Mouse (Mus musculus) inflammation-experienced regulatory T-cells, adult 6 months (primary cell): ENCODE measurements around the gene Tmem239. TPM values are rescaled to one million over a fixed set of nuclear protein-coding genes. Genes with fewer than 3 reads are reported as not detected.
"Not testable (repeated sequence)": the region's sequence is repeated elsewhere in the genome, so short reads cannot be mapped to it uniquely, and the experiment has no call there.

Source experiments
- ATAC-seq: one replicate; pipeline ENCODE4 v1.8.0; 2017
- polyA plus RNA-seq, 3 experiments: library from polyadenylated mRNA; unstranded; fragments of 100-300 nt; shearing (Covaris generic); gene quantifications; one replicate each; pipeline ENCODE4 v1.2.1; 2017

The Tmem239 gene
- not detected for polyA plus RNA-seq

DNA sequence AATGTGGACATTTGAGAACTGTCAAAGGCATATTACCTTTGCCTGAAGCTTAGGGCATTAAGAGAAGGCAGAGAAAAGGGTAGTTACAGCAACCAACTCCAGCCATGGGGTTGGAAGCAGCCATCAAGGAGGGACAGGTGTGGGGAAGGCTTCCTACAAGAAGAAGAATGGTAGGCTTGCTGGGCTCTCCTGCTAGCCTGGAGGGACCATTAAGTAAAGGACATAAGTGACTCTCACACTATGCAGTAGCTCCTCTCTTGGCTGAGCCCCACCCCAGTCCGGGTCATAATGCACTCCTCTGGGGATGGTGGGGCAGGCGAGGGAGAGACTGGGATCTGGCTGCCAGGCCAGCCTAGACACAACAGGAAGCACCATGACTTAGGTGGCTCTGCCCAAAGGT is at the start of gene Tmem239:
TSS of gene Tmem239 (plus strand) at position 301 of the 400 bp plus-strand sequence.
- no peak for ATAC-seq

DNA sequence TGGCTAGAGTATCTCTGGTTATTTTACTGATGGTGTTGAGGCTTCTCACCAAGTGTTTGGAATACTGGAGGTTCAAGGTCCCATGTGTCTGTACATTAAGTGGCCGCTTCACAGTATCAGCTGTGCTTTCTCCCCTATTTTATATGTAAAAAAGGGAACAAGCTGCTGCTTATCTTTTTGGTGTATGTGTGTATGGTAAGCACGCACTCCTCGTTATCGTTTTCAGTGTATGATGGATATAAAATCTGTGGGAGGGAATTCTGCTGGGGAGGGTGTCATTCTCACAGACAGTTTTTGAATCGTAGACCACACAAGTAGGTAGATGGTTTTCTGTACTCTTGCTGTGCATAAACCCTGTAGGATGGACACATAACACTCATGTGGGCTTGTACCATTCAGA is 48.7 kb upstream of the Tmem239 start:
- no peak for ATAC-seq

GRCm38 (mm10) chr2:130358852-130359251 is 47.4 kb upstream of the Tmem239 start:
- ATAC-seq: no peak

DNA sequence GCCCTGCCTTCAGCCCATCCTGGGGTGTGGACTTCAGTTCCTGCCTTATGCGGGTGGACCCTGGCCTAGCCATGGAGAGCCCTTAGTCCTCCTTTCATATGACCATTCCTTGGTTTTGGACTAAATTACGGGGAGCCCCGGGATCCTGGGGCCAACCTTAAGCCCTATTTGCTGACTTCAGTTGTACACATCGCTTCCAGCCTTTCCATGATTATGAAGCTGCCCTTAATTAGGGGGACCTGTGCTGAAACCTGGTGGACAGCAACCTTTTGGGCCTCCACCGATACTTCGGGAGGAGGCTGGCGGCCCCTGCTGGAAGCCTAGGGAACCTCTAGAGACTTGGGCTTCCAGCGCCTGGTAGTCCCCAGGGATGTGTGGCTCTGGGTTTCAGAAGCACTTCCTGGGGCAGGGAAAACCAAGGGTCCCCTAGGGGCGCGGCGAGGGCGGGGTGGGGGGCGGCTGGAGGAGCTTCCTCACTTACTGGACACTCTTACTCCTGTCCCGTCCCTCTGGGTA is 43.7 kb upstream of the Tmem239 start:
- no peak for ATAC-seq

GRCm38 (mm10) chr2:130365211-130366094 is 40.8 kb upstream of the Tmem239 start:
- ATAC-seq: no peak

- no peak for ATAC-seq
These were observed 38.9 kb upstream of the Tmem239 start for GRCm38 (mm10) chr2:130367386-130367785.

DNA sequence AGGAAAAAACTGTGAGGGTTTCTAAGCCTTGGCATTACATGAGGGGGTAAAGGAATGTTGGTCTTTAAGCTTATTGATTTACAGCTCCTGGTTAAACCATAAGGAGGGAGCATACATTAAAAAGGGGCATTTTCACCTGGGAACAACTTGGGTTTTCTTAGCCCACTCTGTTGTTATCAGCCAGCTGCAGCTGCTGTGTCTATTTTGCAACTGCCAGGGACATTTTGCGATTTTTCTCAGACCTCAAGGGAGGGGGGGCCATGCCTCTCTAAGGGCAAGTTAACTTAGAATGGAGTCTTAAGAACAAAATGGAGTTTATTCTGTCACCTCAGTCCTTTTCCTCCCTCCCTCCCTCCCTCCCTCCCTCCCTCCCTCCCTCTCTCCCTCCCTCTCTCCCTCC is 33.3 kb upstream of the Tmem239 start:
- not testable (repeated sequence) for ATAC-seq

DNA sequence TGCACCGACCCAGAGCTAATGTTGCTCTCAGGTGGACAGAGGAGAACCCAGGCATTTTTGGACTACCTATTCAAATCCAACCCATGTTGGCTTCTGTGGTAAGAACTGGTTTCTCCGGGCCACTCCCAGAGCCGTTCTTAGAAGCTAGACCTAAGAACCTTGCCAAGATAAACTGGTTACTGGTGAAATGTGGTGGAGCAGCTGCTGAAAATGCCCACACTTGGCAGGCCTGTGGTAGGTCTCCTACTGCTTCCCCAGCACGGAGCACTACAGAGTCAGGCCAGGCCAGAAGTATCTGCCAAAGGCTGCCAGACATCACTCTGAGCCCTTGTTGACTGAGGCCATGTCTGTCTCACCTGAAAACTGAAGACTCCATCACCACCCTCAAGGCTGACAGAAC is 31.3 kb upstream of the Tmem239 start:
- no peak for ATAC-seq

- no peak for ATAC-seq
These were observed 23.1 kb upstream of the Tmem239 start for GRCm38 (mm10) chr2:130383205-130383604.

DNA sequence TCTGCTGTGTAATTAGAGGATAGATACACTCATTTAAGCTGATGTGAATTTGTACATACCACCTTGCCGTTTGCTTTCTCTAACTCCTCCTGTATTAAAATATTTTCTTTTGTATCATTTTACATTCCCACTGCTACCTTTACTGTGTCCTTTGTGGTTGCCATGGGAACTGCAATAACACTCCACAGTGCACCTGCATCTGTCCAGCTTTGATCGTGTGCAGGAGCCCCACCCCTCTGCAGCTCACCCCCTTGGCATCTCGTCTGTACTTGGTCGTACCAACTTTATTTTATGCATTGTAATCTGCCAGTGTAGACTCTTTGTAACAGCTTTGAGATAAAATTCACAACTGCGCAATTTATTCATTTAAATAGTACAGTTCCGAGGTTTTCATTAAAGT is 22.4 kb upstream of the Tmem239 start:
- no peak for ATAC-seq

DNA sequence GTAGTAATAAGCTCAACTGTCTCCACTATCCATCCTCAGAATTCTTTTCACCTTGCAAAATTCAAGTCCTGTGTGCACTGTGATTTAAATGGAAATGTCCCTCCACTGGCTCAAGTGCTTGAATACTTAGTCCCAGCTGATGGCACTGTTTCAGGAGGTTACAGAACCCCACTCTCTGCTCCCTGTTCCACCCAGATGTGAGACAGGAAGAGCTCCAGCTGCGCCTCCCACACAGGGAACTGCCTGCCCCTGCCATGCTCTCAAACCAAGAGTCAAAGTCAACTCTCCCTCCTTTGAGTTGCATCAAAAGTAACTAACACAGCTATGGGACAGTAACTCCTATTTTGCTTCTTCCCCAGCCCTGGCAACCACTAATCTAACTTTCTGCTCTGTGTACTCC is 20.1 kb upstream of the Tmem239 start:
- no peak for ATAC-seq

GRCm38 (mm10) chr2:130388796-130389195 is 17.5 kb upstream of the Tmem239 start:
- ATAC-seq: no peak

DNA sequence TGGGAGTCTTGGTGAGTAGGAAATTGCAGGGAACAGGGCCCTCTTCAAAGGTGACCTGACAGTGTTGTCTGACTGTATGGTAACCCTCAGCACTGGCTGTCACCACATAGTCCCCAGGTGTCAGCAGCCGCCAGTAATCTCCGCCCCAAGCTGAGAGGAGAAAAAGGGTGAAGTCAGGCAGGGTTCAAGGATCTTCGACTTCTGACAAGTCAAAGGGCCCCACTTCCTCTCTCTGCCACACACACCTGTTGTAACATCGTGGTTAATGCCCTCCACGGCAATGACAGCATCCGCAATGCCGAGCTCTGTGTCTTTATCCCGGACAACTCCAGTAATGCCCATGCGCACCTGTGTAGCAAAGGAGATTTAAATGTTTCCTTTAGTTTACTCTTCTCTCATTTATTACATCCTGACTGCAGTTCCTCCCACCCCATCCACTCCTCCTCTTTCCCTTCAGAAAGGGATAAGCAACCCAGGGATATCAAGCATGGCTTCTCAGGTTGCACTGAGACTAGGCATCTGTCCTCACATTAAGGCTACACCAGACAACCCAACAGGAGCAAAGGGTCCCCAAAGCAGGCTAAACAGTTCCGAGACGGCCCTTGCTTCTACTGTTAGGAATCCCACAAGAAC is 15.2 kb upstream of the Tmem239 start:
- ATAC-seq: no peak

GRCm38 (mm10) chr2:130392836-130393235 is 13.4 kb upstream of the Tmem239 start:
- no peak for ATAC-seq

DNA sequence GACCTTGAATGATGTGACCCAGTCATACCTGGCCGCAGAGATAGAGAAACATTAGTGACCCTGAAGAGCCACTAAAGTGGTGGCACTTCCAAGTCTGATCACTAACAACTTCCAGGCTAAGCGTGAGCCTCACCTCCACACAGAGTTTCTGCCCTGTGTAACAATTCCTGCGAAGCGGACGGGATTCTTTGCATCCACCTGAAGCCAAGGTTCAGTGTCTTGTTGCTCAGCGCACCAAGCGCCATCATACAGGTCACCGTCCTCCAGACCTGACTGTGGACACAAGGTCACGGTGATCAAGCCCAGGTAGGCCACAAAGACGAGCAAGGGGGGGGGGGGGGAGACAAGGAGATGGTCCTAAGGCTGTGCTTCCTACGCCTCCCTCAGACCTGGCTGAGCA is 10.6 kb upstream of the Tmem239 start:
- no peak for ATAC-seq

GRCm38 (mm10) chr2:130397186-130397985 is 8.9 kb upstream of the Tmem239 start, which contains the start of gene Cpxm1:
Cpxm1 (minus strand) TSS chr2:130397574.
- ATAC-seq: no peak

DNA sequence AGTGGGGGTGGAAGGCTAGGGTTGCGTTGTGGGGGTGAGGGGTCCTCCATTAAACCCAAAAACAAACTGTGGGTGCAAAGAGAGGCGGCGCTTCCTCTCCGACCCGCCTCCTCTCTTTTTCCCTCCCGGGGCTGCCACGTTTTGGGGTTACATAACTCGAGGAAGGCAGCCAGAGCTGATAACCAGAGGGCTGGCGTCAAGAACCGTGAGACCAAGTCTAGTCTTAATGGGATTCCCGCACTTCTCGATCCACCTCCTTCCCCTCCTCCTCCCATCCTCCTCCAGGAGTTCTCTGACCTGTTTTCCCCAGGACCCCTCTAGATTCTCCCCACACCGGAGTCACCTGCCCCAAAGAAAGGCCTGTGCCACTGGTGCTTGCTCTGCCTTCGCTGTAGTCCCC is 8.2 kb upstream of the Tmem239 start:
- ATAC-seq: no peak

- ATAC-seq: no peak
These were observed 6.2 kb upstream of the Tmem239 start for GRCm38 (mm10) chr2:130400046-130400445.

DNA sequence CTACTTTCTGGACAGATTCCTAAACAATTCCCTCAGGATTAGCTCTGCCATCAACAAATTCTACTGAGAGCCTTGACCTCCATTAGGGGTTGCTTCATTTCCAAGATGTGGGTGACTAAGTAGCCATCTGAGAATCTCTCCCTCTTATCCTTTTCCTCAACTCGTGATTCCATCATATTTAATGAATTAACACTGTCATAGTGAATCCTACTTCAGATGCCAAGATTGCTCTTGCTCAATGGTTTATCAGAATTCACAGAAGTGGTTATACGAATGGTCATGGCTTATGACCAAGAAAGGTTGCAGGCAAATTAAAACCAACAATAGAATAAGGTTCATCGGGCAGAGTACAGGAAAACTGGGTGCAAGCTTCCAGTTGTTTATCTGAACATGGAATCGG is 4.4 kb upstream of the Tmem239 start:
- no peak for ATAC-seq

DNA sequence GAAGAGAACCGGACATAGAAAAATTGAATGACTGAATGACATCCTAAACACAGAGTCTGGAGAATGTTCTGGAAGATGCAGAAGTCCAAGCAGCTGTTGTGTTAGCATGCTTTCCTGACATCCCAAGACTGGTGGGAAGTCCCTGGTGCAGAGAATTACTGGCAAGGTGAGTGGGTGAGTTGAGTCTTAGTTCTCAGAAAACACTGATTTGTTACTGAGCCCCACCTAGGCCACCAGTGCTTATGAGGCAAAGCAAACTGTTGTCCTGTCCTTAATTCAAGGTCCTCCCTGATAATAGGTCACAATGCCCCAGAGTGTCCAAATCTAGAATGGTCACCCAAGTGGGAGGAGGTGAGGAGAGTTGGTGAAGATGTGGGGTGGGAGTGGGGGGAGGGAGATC is 1.3 kb upstream of the Tmem239 start, which contains the start of the genes Gm28372 and 1700020A23Rik:
TSS of gene Gm28372 (plus strand) at position 301 of the 400 bp plus-strand sequence.
TSS of gene 1700020A23Rik (plus strand) at position 321 of the 400 bp plus-strand sequence.
- ATAC-seq: no peak

DNA sequence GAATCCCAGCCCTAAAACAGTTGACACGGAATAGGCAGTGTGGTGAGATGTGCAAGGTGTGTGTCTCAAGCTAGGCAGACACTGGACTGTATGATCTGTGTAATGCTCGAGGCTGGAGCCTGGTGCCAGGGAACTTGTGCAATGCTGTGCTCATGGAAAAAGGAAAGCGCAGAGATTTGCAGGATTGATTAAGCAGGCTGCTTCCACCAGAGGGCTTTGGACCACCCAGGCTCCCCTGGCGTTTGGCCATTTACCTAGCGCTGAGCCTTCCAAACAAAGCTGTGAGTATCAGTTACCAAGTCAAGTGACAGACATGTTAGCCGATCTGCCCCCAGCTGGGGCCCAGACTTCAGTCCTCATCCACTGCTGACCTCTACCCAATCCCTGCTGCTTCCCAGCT is 1.9 kb downstream of the Tmem239 start:
- ATAC-seq: no peak
